Mouse (Mus musculus) hematopoietic stem cell, adult 5-6 weeks (primary cell): ENCODE results near the gene Aak1. TPM values are rescaled to one million over a fixed set of nuclear protein-coding genes. Genes with fewer than 3 reads are reported as not detected.

ENCODE experiments used
- total RNA-seq: library from RNA; stranded (forward); fragments of 172-1452, 232-1000 nt; gene quantifications from 2 replicates; pipeline ENCODE4 v1.2.3, GENCODE M21; 2017

The Aak1 gene
- total RNA-seq, 1 experiment from 2014 or later, result 12.2 TPM

Other genes with a start within 250 kb of the Aak1 start
- gene Asprv1, start 221.4 kb upstream of the Aak1 start, total RNA-seq, result 0.69 and 6.6 TPM in 2 replicates
- gene Mxd1, start 180.4 kb upstream of the Aak1 start, total RNA-seq, result 35.1 and 46.5 TPM in 2 replicates
- gene Snrnp27, start 165.0 kb upstream of the Aak1 start, total RNA-seq, result 83.7 and 90.9 TPM in 2 replicates
- gene Gmcl1, start 116.1 kb upstream of the Aak1 start, total RNA-seq, result 26.6 and 32.5 TPM in 2 replicates
- gene Anxa4, start 55.9 kb upstream of the Aak1 start, total RNA-seq, result 77.7 and 84.4 TPM in 2 replicates
- gene Nfu1, start 159.7 kb downstream of the Aak1 start, total RNA-seq, result 45.3 and 75.9 TPM in 2 replicates
- gene Gfpt1, start 193.3 kb downstream of the Aak1 start, total RNA-seq, result 28.0 and 28.5 TPM in 2 replicates